Mouse (Mus musculus) liver, postnatal 0 days (tissue): ENCODE measurements at regions not wholly inside any gene's neighbourhood (a gene's known extent, or its start where the extent isn't known, plus 50 kb on each side); places are given as distances from the start of the nearest gene placed in this dataset.

Experiments
- CTCF ChIP-seq: sonication (generic); IDR thresholded peaks from 2 replicates; pipeline ENCODE4 v1.5.1; 2016; ENCODE audit warnings: antibody characterized with exemption, low read depth
- EP300 ChIP-seq: IDR thresholded peaks from 2 replicates; pipeline ENCODE4 v1.6.1; 2016; ENCODE audit warnings: antibody characterized with exemption, low read depth, mild to moderate bottlenecking

GRCm38 (mm10) chr13:70439419-70439818 is 198.0 kb downstream of the Ice1 start:
- no peak for TF ChIP-seq EP300
- TF ChIP-seq CTCF = no peak
